Mouse (Mus musculus) small intestine, adult 2 months (tissue): ENCODE data around the gene Snx30.

Experiments used
- CTCF ChIP-seq: fragments of 200-500 bp; IDR thresholded peaks from 2 replicates; pipeline ENCODE4 v1.5.1; 2012; ENCODE audit warnings: low read depth, mild to moderate bottlenecking, control low read depth, inconsistent platforms, low read length, moderate library complexity, mixed read lengths; ENCODE audit not compliant: insufficient replicate concordance, insufficient read length; ENCODE audit errors: extremely low read depth
- POLR2A ChIP-seq: fragments of 200-500 bp; IDR thresholded peaks from 2 replicates; pipeline ENCODE4 v1.6.1; 2012; ENCODE audit warnings: low read depth, mild to moderate bottlenecking, control low read depth, inconsistent platforms, low read length, moderate library complexity

DNA sequence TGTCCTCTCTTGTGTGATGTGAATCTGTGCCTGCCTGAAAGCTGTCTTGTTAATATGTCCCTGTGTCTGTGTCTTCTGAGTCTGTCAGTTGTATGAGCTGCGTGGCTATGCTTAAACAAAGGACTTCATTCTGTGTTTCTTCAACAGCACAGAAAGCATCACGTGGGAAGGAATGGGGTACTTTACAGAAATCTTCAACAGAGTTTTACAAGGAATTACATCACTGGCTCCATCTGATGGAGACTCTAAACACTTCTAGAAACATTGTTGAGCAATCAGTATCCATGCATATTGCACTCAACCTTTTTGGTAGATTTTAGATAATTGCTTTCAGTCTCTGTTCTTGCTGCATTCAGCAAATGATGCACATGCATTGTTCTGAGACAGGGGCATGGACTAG is 71.4 kb downstream of the Snx30 start:
- TF ChIP-seq CTCF = no peak
- TF ChIP-seq POLR2A = no peak
